Mouse (Mus musculus): Measurements from ENCODE around the gene Cnr2.

GRCm38 (mm10) chr4:135921257-135922120, 26.3 kb downstream of the Cnr2 start:
- TF ChIP-seq CTCF (IDR thresholded peaks at IDR 0.05; ENCODE audit: insufficient read depth, low read depth, low read length) (no peak), POLR2A (IDR thresholded peaks at IDR 0.05; ENCODE audit: insufficient read depth, low read depth, low read length) (no peak)

Measured in olfactory bulb, adult 2 months (tissue).